10 mouse cellular contexts compared by ENCODE assay signal in genomic region chr9:57834629-57835417, GRCm38 (mm10). TPM values are rescaled to one million over a fixed set of nuclear protein-coding genes. Genes with fewer than 3 reads are reported as not detected.
DNase-seq lines count a peak whose midpoint lies in the region; ATAC-seq and TF ChIP-seq lines count a peak whose summit lies in the region.
"Had no signal": no experiment of that assay in that cellular context is flagged by ENCODE, and none has a peak within 500 bp of the region (broad histone marks: within the 10 kb centered on the region; RNA-seq: fewer than 3 reads in every experiment).

No protein-coding gene starts in this region.

- TF ChIP-seq POLR2A in CH12.LX (IDR thresholded peaks at IDR 0.05; ENCODE audit: low read depth, low read length) = no peak

- TF ChIP-seq CTCF in CH12.LX (conservative IDR thresholded peaks at IDR 0.05 in 1 of 2, IDR thresholded peaks at IDR 0.05 in 1 of 2; ENCODE audit: low read depth in 2 of 2, low read length in 2 of 2) = no peak

- 31% methylated on average over 11 of the region's 11 CpGs for WGBS in heart, embryonic 13.5 days
- WGBS in forebrain, embryonic 15.5 days = 13% methylated on average over 11 of the region's 11 CpGs
- WGBS in macrophage (ENCODE audit: missing documents) = 77% methylated on average over 10 of the region's 11 CpGs

- dilution Hi-C loops in CH12.LX (cut with MboI; ENCODE audit: extremely low pct_ligation_motif_present, extremely low pct_unique_long_range_greater_than_20kb, low sequenced_read_pairs) = no loop called here

- no peak for DNase-seq in heart, adult 11 months
- peak; percentile 61 for DNase-seq in CH12.LX (ENCODE audit: extremely low read depth)
- DNase-seq in adrenal gland, postnatal 10 days = no peak
- no peak for DNase-seq in gastrocnemius, postnatal 36 days
- DNase-seq in cerebellum, adult 18-20 months = no peak
- DNase-seq: right cerebral cortex, postnatal 4 days had no signal

- H3K4me3 ChIP-seq in heart, embryonic 13.5 days = peak overlapping the region; percentile 90
- H3K4me3 ChIP-seq in CH12.LX (replicated peaks in 1 of 3; ENCODE audit: low read depth in 2 of 3, low read length in 2 of 3, poor library complexity in 1 of 3) (peak overlapping the region; percentile 70 to 94 (median 83)), macrophage (ENCODE audit: inconsistent target) (peak overlapping the region; percentile 90; the same call in 1 of the 2 replicates)
- peak overlapping the region; percentile 60; the same call in 1 of the 2 replicates for H3K4me3 ChIP-seq in forebrain, embryonic 15.5 days

- in situ Hi-C loops in CH12.LX (cut with MboI; ENCODE audit: low pct_ligation_motif_present, low pct_unique_long_range_greater_than_20kb, low sequenced_read_pairs) = loop anchor here (5.0 kb wide), 1 partner anchor 38 kb away; no protein-coding TSS in a partner anchor

- H3K79me2 ChIP-seq in CH12.LX (replicated peaks; ENCODE audit: control insufficient read depth, extremely low read depth, insufficient read depth, poor library complexity, severe bottlenecking) = peaks cover 63% of the 10 kb centered on the region
- peaks cover 45% of the 10 kb centered on the region for H3K79me2 ChIP-seq in macrophage (ENCODE audit: inconsistent target)

- H3K36me3 ChIP-seq in heart, embryonic 13.5 days = peaks cover 6% of the 10 kb centered on the region; the same call in 1 of the 2 replicates
- H3K36me3 ChIP-seq in CH12.LX (replicated peaks in 1 of 2; ENCODE audit: control insufficient read depth in 1 of 2, insufficient read depth in 1 of 2, low read length in 1 of 2) (peaks cover 5 to 29% of the 10 kb centered on the region in 2 experiments), macrophage (ENCODE audit: inconsistent target) (peaks cover 8% of the 10 kb centered on the region; the same call in 1 of the 2 replicates)
- peaks cover 4% of the 10 kb centered on the region; the same call in 1 of the 2 replicates for H3K36me3 ChIP-seq in forebrain, embryonic 15.5 days
- H3K36me3 ChIP-seq: limb, embryonic 15.5 days had no signal

- peak overlapping the region; percentile 81 for H3K4me2 ChIP-seq in heart, embryonic 13.5 days
- peak overlapping the region; percentile 90 for H3K4me2 ChIP-seq in CH12.LX (ENCODE audit: insufficient read depth, low read depth, poor library complexity, severe bottlenecking)
- peak overlapping the region; percentile 14; the same call in 1 of the 2 replicates for H3K4me2 ChIP-seq in forebrain, embryonic 15.5 days (replicated peaks)

- TF ChIP-seq RAD21 in CH12.LX (IDR thresholded peaks at IDR 0.05; ENCODE audit: low read depth, low read length) = no peak

- peaks cover 77% of the 10 kb centered on the region for H3K4me1 ChIP-seq in heart, embryonic 13.5 days
- H3K4me1 ChIP-seq in CH12.LX (ENCODE audit: control insufficient read depth in 1 of 2, insufficient read depth in 2 of 2) = peaks cover 0 to 33% of the 10 kb centered on the region in 2 experiments; a peak in 2 of 4 replicates
- H3K4me1 ChIP-seq in forebrain, embryonic 15.5 days = peaks cover 56% of the 10 kb centered on the region

- intact Hi-C loops in gastrocnemius, postnatal 36 days (cut with DNase I) = loop anchor here (5.0 kb wide), 1 partner anchor 63 kb away; no protein-coding TSS in a partner anchor

- H3K27me3 ChIP-seq in heart, embryonic 13.5 days (replicated peaks) = peaks cover 12% of the 10 kb centered on the region
- no peaks in the 10 kb centered on the region for H3K27me3 ChIP-seq in CH12.LX (replicated peaks)
- peaks cover 5% of the 10 kb centered on the region; the same call in 1 of the 2 replicates for H3K27me3 ChIP-seq in forebrain, embryonic 15.5 days

- H3K27ac ChIP-seq in heart, embryonic 13.5 days (replicated peaks) = no peak overlapping the region
- H3K27ac ChIP-seq in CH12.LX (ENCODE audit: insufficient read depth, low read depth) (peak overlapping the region; percentile 80), macrophage (peak overlapping the region; percentile 62; the same call in 1 of the 2 replicates)
- no peak overlapping the region for H3K27ac ChIP-seq in forebrain, embryonic 15.5 days (replicated peaks)
- H3K27ac ChIP-seq: limb, embryonic 15.5 days had no signal

- H3K9ac ChIP-seq in heart, embryonic 13.5 days = peak overlapping the region; percentile 74
- H3K9ac ChIP-seq in CH12.LX (ENCODE audit: insufficient read depth, low read depth) = peak overlapping the region; percentile 95
- no peak overlapping the region for H3K9ac ChIP-seq in forebrain, embryonic 15.5 days (replicated peaks)
- H3K9ac ChIP-seq: limb, embryonic 15.5 days had no signal

- peak; percentile 91 for TF ChIP-seq EP300 in CH12.LX (IDR thresholded peaks at IDR 0.05; ENCODE audit: low read length)

- H3K9me3 ChIP-seq in heart, embryonic 13.5 days = no peaks in the 10 kb centered on the region
- no peaks in the 10 kb centered on the region for H3K9me3 ChIP-seq in CH12.LX (replicated peaks; ENCODE audit: low read length)
- no peaks in the 10 kb centered on the region for H3K9me3 ChIP-seq in forebrain, embryonic 15.5 days
- H3K9me3 ChIP-seq: limb, embryonic 15.5 days had no signal

- ATAC-seq in heart, embryonic 13.5 days (ENCODE audit: extremely low read depth, insufficient number of reproducible peaks, low FRiP score, low TSS enrichment) = no peak
- no peak for ATAC-seq in forebrain, embryonic 15.5 days (replicated peaks)

TF ChIP-seq in CH12.LX, 34 proteins besides CTCF, POLR2A, EP300 and RAD21 (continues in another document):
- TF ChIP-seq TBP (conservative IDR thresholded peaks at IDR 0.05; ENCODE audit: low read depth, low read length) (0 out of 2 replicates have a peak, but pooled peaks have one; percentile 32), HCFC1 (IDR thresholded peaks at IDR 0.05; ENCODE audit: low read depth, low read length) (no peak), CHD2 (IDR thresholded peaks at IDR 0.05; ENCODE audit: low read length) (peak; percentile 60), MAFK (IDR thresholded peaks at IDR 0.05; ENCODE audit: insufficient replicate concordance, low read length) (no peak), POLR2AphosphoS2 (IDR thresholded peaks at IDR 0.05; ENCODE audit: low read depth, low read length) (no peak; the same call in 1 of the 2 replicates), PAX5 (IDR thresholded peaks at IDR 0.05; ENCODE audit: low read length) (no peak), E2F4 (IDR thresholded peaks at IDR 0.05; ENCODE audit: insufficient replicate concordance, low read depth, low read length) (no peak), SIN3A (IDR thresholded peaks at IDR 0.05; ENCODE audit: low read length) (peak; percentile 91), BHLHE40 (IDR thresholded peaks at IDR 0.05; ENCODE audit: low read depth, low read length) (peak; percentile 32; the same call in 1 of the 2 replicates), IRF4 (IDR thresholded peaks at IDR 0.05; ENCODE audit: low read depth, low read length) (peak; percentile 92), UBTF (IDR thresholded peaks at IDR 0.05; ENCODE audit: low read depth, low read length) (0 out of 2 replicates have a peak, but pooled peaks have one; percentile 15), GABPA (IDR thresholded peaks at IDR 0.05; ENCODE audit: insufficient replicate concordance, low read depth, low read length) (no peak), NELFE (IDR thresholded peaks at IDR 0.05; ENCODE audit: low read depth, low read length) (no peak), JUN (IDR thresholded peaks at IDR 0.05; ENCODE audit: insufficient read depth, low read depth, low read length) (peak; percentile 61), ZC3H11A (IDR thresholded peaks at IDR 0.05; ENCODE audit: low read depth, low read length) (no peak), NRF1 (IDR thresholded peaks at IDR 0.05; ENCODE audit: low read depth, low read length) (no peak), ZKSCAN1 (IDR thresholded peaks at IDR 0.05; ENCODE audit: borderline replicate concordance, low read depth, low read length) (no peak), ELF1 (IDR thresholded peaks at IDR 0.05; ENCODE audit: low read depth, low read length) (no peak), SMC3 (IDR thresholded peaks at IDR 0.05; ENCODE audit: low read depth, low read length) (peak; percentile 3; the same call in 1 of the 2 replicates), MAX (IDR thresholded peaks at IDR 0.05; ENCODE audit: low read length) (no peak), RCOR1 (conservative IDR thresholded peaks at IDR 0.05; ENCODE audit: low read depth, low read length) (0 out of 2 replicates have a peak, but pooled peaks have one; percentile 66), MAZ (IDR thresholded peaks at IDR 0.05; ENCODE audit: low read depth, low read length) (peak; percentile 71; the same call in 1 of the 2 replicates), MYC (IDR thresholded peaks at IDR 0.05; ENCODE audit: low read depth, low read length) (peak; percentile 72; the same call in 1 of the 2 replicates), ZMIZ1 (IDR thresholded peaks at IDR 0.05; ENCODE audit: low read depth, low read length) (no peak), ETS1 (conservative IDR thresholded peaks at IDR 0.05; ENCODE audit: low read depth, low read length) (peak; percentile 66), MXI1 (IDR thresholded peaks at IDR 0.05; ENCODE audit: low read depth, low read length) (peak; percentile 65; the same call in 1 of the 2 replicates), JUND (conservative IDR thresholded peaks at IDR 0.05; ENCODE audit: low read depth, low read length) (peak; percentile 55), KAT2A (IDR thresholded peaks at IDR 0.05; ENCODE audit: insufficient replicate concordance, low read length) (no peak), MEF2A (IDR thresholded peaks at IDR 0.05; ENCODE audit: borderline replicate concordance, low read depth, low read length) (peak; percentile 90), CHD1 (IDR thresholded peaks at IDR 0.05; ENCODE audit: low read depth, low read length) (no peak; the same call in 1 of the 2 replicates), USF1 (IDR thresholded peaks at IDR 0.05; ENCODE audit: low read depth, low read length) (no peak)

RNA-seq across cellular contexts. Expression of gene Arid3b, which starts 1.8 kb away (rescaled TPM):
- 11.3 and 12.3 TPM in 2 replicates for polyA plus RNA-seq in heart, embryonic 13.5 days (2015; fragmentation: Nextera tagmentation; extraction: Ambion mirVana)
- total RNA-seq in CH12.LX (2012; rRNA removed) = 33.4 and 33.8 TPM in 2 replicates
- 14.2 and 16.7 TPM in 2 replicates for total RNA-seq in CH12.LX (2014; rRNA removed)
- polyA plus RNA-seq in CH12.LX (2012; ENCODE audit: insufficient read length, low read depth) = 75.9 and 105 TPM in 2 replicates
- 8.0 and 9.2 TPM in 2 replicates for polyA plus RNA-seq in forebrain, embryonic 15.5 days (2015; fragmentation: Nextera tagmentation; extraction: Ambion mirVana)
- 100 to 1,000 TPM in 6 of 26 experiments, 10 to 100 TPM in 20; 24.9 to 136 (median 77.2) TPM for total RNA-seq in macrophage (2018; cell fraction: chromatin; rRNA removed)
- 10 to 100 TPM in 16 of 26 experiments, 1 to 10 TPM in 10; 4.7 to 20.4 (median 11.7) TPM for total RNA-seq in macrophage (2018; cell fraction: cytosol; rRNA removed)
- 10 to 100 TPM; 19.1 to 69.3 (median 46.8) TPM for total RNA-seq in macrophage (2018; cell fraction: nucleus; rRNA removed)
- polyA plus RNA-seq in macrophage (2018) = 7.7 to 8.9 TPM (median 8.3 TPM) in 3 replicates
- total RNA-seq in adrenal gland, postnatal 10 days (2021) = 1 to 10 TPM; 3.3 to 4.4 TPM
- total RNA-seq in gastrocnemius, postnatal 36 days (2021) = 1 to 10 TPM; 2.4 to 3.5 TPM

Comparison
In these comparisons a context has a peak if more than half of its experiments do, and no peak if none do; other contexts are left out.
1. H3K27ac ChIP-seq: peak in CH12.LX (single experiment) and macrophage (single experiment); none in heart, embryonic 13.5 days (single experiment) and forebrain, embryonic 15.5 days (single experiment).
2. H3K4me2 ChIP-seq: peak in every context shown above with its lines; median percentile 90 in CH12.LX; 81 in heart, embryonic 13.5 days; 14 in forebrain, embryonic 15.5 days.
3. Peak in every context shown above with its lines, with median percentiles within 50 percentile points of each other: H3K4me3 ChIP-seq.